Mouse (Mus musculus): ENCODE data around the gene Tanc1. TPM values are rescaled to one million over a fixed set of nuclear protein-coding genes. Genes with fewer than 3 reads are reported as not detected.

Tanc1 gene
- polyA plus RNA-seq, 1 experiment from 2014 or later: 2.4 TPM

DNA sequence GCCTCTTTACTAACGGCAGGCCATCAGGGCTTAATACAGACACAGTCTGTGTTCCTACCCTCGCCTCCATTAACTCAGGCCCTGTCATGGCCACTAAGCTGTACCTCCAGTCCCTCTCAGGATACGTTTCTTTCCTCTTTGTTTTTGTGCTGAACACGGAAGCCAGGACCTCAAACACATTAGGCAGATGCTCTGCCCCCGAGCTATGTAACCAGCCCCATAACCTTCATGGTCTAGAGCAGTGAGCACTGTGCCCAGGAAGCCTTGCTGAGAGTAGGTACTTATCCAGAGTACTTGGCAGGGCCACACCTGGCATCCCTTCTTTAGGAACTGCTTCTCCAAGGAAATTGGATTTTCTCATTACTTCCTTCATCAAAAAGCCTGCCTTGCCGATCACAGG lies 125.5 kb downstream of the Tanc1 start:
- ATAC-seq: no peak
- no peaks in the 10 kb centered on the region for H3K9me3 ChIP-seq (ENCODE audit: low read length)
- TF ChIP-seq CTCF (IDR thresholded peaks at IDR 0.05; ENCODE audit: low read depth) (no peak), EP300 (IDR thresholded peaks at IDR 0.05; ENCODE audit: low read depth) (no peak)

DNA sequence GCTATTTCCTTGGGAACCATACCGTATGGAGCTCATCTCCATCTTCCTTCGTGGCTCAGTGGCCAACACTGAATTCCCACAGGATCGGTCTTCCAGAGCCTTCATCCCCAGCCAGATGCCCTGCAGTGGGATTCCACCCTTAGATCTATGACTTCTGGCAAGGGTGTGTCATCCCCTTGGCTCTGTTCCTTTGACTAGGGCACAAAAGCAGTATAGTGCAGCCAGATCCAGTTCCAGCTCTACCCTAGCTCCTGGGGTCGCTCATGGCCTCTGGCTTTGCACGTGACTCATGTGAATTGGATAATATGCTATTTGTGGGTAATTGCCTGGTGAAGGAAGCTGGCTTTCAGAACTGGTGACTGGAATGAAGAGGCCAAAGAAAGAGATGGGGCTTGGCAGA lies 126.5 kb downstream of the Tanc1 start:
- WGBS (ENCODE audit: insufficient replicate concordance): 79% methylated on average over 5 of the region's 5 CpGs
- no peak for ATAC-seq

More for the DNA sequence above, 125.5 kb downstream of the Tanc1 start:
- Histone ChIP-seq H3K36me3 (replicated peaks; ENCODE audit: insufficient read depth, low read length) (no peaks in the 10 kb centered on the region), H3K9ac (replicated peaks) (no peak overlapping the region), H3K4me2 (ENCODE audit: low read depth, low read length) (no peak overlapping the region), H3K4me3 (ENCODE audit: low read depth, low read length) (no peak overlapping the region), H3K4me1 (ENCODE audit: insufficient read depth) (no peaks in the 10 kb centered on the region), H3K27me3 (ENCODE audit: insufficient read depth, low read length) (no peaks in the 10 kb centered on the region), H3K27ac (ENCODE audit: low read depth) (no peak overlapping the region)
- DNase-seq: no peak
- 76% methylated on average over 6 of the region's 6 CpGs for WGBS (ENCODE audit: insufficient replicate concordance)

DNA sequence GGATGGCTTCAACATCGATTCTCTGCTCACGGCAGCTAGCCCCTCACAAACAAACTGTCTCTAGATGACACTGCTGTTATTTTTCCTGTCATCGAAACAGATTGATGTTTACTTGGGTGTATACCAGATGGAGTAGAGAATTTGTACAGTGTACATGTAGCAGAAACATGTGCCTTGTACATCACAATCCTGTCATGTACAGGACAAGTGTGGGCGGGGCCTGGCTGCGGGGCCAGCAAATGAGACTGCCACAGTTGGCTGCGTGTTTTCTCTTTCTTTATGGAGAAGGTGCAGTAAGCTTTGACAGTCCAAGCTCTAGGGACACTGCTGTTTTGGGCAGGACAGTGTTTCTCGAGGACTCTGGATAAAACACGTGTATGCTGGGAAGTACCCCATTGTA lies 127.2 kb downstream of the Tanc1 start:
- no peak for ATAC-seq
- Histone ChIP-seq H3K4me2 (ENCODE audit: low read depth, low read length) (no peak overlapping the region), H3K4me1 (ENCODE audit: insufficient read depth) (no peaks in the 10 kb centered on the region; the same call in 1 of the 2 replicates), H3K27ac (ENCODE audit: low read depth) (no peak overlapping the region), H3K36me3 (replicated peaks; ENCODE audit: insufficient read depth, low read length) (no peaks in the 10 kb centered on the region), H3K9ac (replicated peaks) (no peak overlapping the region), H3K9me3 (ENCODE audit: low read length) (no peaks in the 10 kb centered on the region), H3K4me3 (ENCODE audit: low read depth, low read length) (no peak overlapping the region), H3K27me3 (ENCODE audit: insufficient read depth, low read length) (no peaks in the 10 kb centered on the region)
- TF ChIP-seq EP300 (IDR thresholded peaks at IDR 0.05; ENCODE audit: low read depth): no peak
- TF ChIP-seq CTCF (IDR thresholded peaks at IDR 0.05; ENCODE audit: low read depth): no peak
- 83% methylated on average over 8 of the region's 8 CpGs for WGBS (ENCODE audit: insufficient replicate concordance)
- no peak for DNase-seq

More for the DNA sequence above, 126.5 kb downstream of the Tanc1 start:
- Histone ChIP-seq H3K9me3 (ENCODE audit: low read length) (no peaks in the 10 kb centered on the region), H3K4me1 (ENCODE audit: insufficient read depth) (no peaks in the 10 kb centered on the region; the same call in 1 of the 2 replicates), H3K4me2 (ENCODE audit: low read depth, low read length) (no peak overlapping the region), H3K4me3 (ENCODE audit: low read depth, low read length) (no peak overlapping the region), H3K9ac (replicated peaks) (no peak overlapping the region), H3K27ac (ENCODE audit: low read depth) (no peak overlapping the region), H3K27me3 (ENCODE audit: insufficient read depth, low read length) (no peaks in the 10 kb centered on the region), H3K36me3 (replicated peaks; ENCODE audit: insufficient read depth, low read length) (no peaks in the 10 kb centered on the region)
- DNase-seq: no peak
- no peak for TF ChIP-seq CTCF (IDR thresholded peaks at IDR 0.05; ENCODE audit: low read depth)
- TF ChIP-seq EP300 (IDR thresholded peaks at IDR 0.05; ENCODE audit: low read depth): no peak

DNA sequence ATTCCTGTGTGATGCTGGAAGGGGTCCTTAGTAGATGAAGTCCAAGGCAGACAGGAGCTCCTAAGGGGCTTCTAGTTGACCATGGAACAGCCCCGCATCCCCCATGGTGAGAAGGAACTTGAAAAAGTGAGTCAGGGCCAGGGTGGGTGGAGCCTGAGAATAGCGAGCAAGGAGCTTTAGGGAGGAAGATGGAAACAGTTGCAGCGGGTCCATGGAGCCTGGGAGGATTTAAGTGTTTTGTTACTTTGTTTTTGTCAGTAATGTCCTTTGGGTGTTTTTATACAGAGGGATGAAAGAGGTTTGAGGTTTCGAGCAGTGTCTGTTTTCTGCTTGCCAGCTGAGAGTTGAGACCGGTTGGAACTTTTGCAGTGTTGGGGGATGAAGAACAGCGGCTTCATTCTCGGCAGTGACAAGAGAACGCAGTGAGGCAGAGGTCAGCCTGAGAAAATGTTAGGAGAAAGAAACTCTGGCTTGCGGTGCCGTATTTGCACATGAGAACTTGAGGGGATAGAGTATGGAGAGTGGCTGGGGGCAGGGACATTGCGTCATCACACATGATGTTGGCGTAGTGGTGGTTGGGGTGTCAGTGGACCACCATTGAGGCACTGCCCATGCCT lies 130.8 kb downstream of the Tanc1 start:
- Histone ChIP-seq H3K27ac (ENCODE audit: low read depth) (no peak overlapping the region), H3K4me3 (ENCODE audit: low read depth, low read length) (no peak overlapping the region), H3K27me3 (ENCODE audit: insufficient read depth, low read length) (no peaks in the 10 kb centered on the region), H3K4me2 (ENCODE audit: low read depth, low read length) (no peak overlapping the region), H3K9ac (replicated peaks) (no peak overlapping the region), H3K4me1 (ENCODE audit: insufficient read depth) (no peaks in the 10 kb centered on the region; the same call in 1 of the 2 replicates), H3K9me3 (ENCODE audit: low read length) (no peaks in the 10 kb centered on the region), H3K36me3 (replicated peaks; ENCODE audit: insufficient read depth, low read length) (no peaks in the 10 kb centered on the region)
- TF ChIP-seq EP300 (IDR thresholded peaks at IDR 0.05; ENCODE audit: low read depth) (no peak), CTCF (IDR thresholded peaks at IDR 0.05; ENCODE audit: low read depth) (no peak)
- WGBS (ENCODE audit: insufficient replicate concordance): 68% methylated on average over 12 of the region's 12 CpGs
- DNase-seq: no peak
- no peak for ATAC-seq

DNA sequence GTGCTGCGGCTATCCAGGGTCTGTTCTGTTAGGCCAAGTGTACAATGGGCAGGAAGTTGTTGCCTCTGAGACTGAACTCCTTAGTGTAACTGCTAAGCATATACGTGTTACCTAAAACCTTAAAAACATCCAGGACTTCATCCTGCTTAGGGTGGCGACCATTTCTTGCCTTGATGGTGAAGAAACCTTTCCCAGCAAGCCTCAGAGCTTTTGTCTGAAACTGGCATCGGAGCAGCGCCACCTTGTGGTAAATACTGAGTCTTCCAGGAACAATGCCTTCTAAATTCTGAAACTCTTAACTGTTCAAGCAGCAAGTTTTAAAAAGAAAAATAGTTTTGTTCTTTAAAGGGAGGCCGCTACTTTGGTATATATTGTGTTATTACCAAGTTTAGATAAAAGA lies 133.6 kb downstream of the Tanc1 start:
- 31% methylated on average over 6 of the region's 6 CpGs for WGBS (ENCODE audit: insufficient replicate concordance)
- Histone ChIP-seq H3K4me1 (ENCODE audit: insufficient read depth) (no peaks in the 10 kb centered on the region; the same call in 1 of the 2 replicates), H3K27me3 (ENCODE audit: insufficient read depth, low read length) (no peaks in the 10 kb centered on the region), H3K4me3 (ENCODE audit: low read depth, low read length) (no peak overlapping the region), H3K36me3 (replicated peaks; ENCODE audit: insufficient read depth, low read length) (no peaks in the 10 kb centered on the region), H3K9me3 (ENCODE audit: low read length) (no peaks in the 10 kb centered on the region), H3K4me2 (ENCODE audit: low read depth, low read length) (no peak overlapping the region), H3K27ac (ENCODE audit: low read depth) (no peak overlapping the region), H3K9ac (replicated peaks) (no peak overlapping the region)
- TF ChIP-seq CTCF (IDR thresholded peaks at IDR 0.05; ENCODE audit: low read depth) (peak; percentile 76), EP300 (IDR thresholded peaks at IDR 0.05; ENCODE audit: low read depth) (no peak)
- DNase-seq (peak; percentile 56), ATAC-seq (no peak)

DNA sequence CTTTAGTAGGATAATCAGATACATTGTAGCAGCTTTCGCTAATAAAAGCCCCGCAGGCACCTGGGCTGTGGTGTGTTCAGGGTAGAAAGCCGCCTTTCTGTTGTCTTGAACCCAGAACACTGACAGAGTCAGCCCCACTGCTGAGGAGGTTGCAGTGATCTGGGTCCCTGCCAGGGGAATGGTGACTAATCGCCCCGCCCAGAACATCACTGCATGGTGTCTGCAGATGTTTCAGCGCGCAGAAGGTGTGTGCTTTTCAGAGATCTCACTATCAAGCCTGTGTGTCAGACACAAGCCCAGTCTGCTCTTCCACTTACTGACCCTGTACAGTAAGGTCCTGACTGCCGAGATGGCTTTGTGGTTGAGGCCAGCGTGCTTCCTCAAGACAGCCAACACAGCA lies 134.2 kb downstream of the Tanc1 start:
- no peak for ATAC-seq
- no peak for TF ChIP-seq EP300 (IDR thresholded peaks at IDR 0.05; ENCODE audit: low read depth)
- 71% methylated on average over 9 of the region's 9 CpGs for WGBS (ENCODE audit: insufficient replicate concordance)
- Histone ChIP-seq H3K27me3 (ENCODE audit: insufficient read depth, low read length) (no peaks in the 10 kb centered on the region), H3K9ac (replicated peaks) (no peak overlapping the region), H3K4me2 (ENCODE audit: low read depth, low read length) (no peak overlapping the region), H3K27ac (ENCODE audit: low read depth) (no peak overlapping the region), H3K36me3 (replicated peaks; ENCODE audit: insufficient read depth, low read length) (no peaks in the 10 kb centered on the region), H3K9me3 (ENCODE audit: low read length) (no peaks in the 10 kb centered on the region), H3K4me1 (ENCODE audit: insufficient read depth) (no peaks in the 10 kb centered on the region; the same call in 1 of the 2 replicates), H3K4me3 (ENCODE audit: low read depth, low read length) (no peak overlapping the region)
- DNase-seq: no peak
